Mouse (Mus musculus) A20 (cell line): ENCODE results near the gene Cabs1.
A peak's percentile ranks its signal among the peaks of the same experiment; 100 is the strongest.

Source experiments
- DNase-seq: peaks from one replicate; pipeline ENCODE4 v3.0.0-alpha.2; 2011; ENCODE audit warnings: low read depth, low spot score

The Cabs1 gene

GRCm38 (mm10) chr5:87979139-87979538 lies at the start of gene Cabs1:
Gene Cabs1 (plus strand): TSS chr5:87979439.
- no peak for DNase-seq

DNA sequence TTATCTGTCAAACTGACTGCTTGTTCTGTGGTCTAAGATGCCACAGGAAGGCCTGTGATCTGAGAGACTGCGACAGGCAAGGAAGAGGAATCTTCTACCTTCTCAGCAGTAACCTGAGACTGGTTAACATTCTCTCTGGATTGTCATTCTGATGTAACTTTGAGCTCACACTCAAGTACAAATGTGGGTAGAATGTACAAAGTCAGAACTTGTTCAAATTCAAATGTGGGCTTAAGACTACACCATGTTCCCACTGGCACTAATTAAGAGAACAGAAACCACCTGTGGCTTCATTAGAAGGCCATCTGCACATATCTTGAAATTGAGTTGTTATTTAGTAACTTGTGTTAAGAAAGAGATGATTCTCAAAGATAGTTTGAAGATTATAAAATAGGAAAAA lies 47.6 kb upstream of the Cabs1 start:
- DNase-seq, result no peak

DNA sequence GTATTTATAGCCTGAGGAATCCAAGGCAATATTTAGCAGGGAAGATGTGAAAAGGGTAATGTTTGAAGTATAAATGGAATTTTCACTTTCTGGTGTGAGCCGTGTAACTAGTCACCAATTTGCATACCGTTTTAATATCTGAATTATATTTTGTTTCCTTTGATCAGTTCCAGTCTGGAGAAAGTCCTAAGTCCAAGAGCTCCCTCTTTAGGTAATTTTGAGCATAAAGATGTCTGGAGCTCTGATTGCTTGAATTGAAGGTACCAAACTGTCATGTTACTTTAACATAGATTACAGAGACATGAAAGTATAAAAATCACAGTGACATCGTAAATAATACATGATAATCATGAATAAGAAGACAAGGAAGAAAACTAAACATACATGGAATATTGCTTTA lies 38.5 kb upstream of the Cabs1 start:
- DNase-seq, result peak; percentile 30

DNA sequence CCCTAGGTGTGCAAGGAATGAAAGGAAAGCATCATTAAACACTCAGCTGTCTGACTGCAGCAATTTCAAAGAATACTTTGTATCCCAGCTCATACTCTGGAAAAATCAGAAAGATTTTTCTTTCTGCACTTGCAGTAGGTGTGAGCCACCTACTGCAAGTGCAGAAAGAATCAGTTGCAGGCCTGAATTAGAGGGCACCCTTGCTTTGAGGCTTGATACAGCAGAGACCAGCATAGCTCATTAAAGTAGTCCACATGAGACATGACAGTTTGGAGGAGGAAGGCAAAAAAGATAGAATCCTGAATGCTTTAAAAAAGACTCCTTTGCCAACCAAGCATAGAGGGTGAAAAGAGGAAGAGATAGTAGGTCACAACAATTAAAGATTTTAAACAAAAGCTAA lies 36.7 kb upstream of the Cabs1 start:
- DNase-seq, result no peak

- no peak for DNase-seq
These were observed 27.4 kb upstream of the Cabs1 start for GRCm38 (mm10) chr5:87951836-87952235.

- no peak for DNase-seq
These were observed 10.0 kb upstream of the Cabs1 start, which contains the start of the genes 2310003L06Rik and Gm28434 for GRCm38 (mm10) chr5:87969201-87969600. Gene 2310003L06Rik (plus strand): TSS chr5:87969459. Gene Gm28434 (plus strand): TSS chr5:87969517.

- no peak for DNase-seq
These were observed 3.4 kb downstream of the Cabs1 start for GRCm38 (mm10) chr5:87982468-87983214.

- DNase-seq, result no peak
These were observed 23.0 kb downstream of the Cabs1 start, which contains the start of gene Smr3a for GRCm38 (mm10) chr5:88002249-88002648. Gene Smr3a (plus strand): TSS chr5:88002549.

- no peak for DNase-seq
These were observed 26.0 kb downstream of the Cabs1 start for GRCm38 (mm10) chr5:88005241-88005640.
